Mouse (Mus musculus) heart, embryonic 15.5 days (tissue): ENCODE results near the gene Ak5. TPM values are rescaled to one million over a fixed set of nuclear protein-coding genes. Genes with fewer than 3 reads are reported as not detected.
"Not testable (repeated sequence)": the region's sequence is repeated elsewhere in the genome, so short reads cannot be mapped to it uniquely, and the experiment has no call there.

Experiments
- ATAC-seq: fragments of 200-750 bp; cut with Nextera tagmentation; replicated peaks from 2 replicates; pipeline ENCODE4 v1.8.0; 2017; ENCODE audit warnings: low read depth, moderate TSS enrichment; ENCODE audit not compliant: insufficient number of reproducible peaks, insufficient read depth, low FRiP score
- H3K27ac ChIP-seq: fragments of 300-500 bp; sonication (generic); 2 replicates; pipeline ENCODE4 v1.5.1; 2015; ENCODE audit warnings: mild to moderate bottlenecking, inconsistent platforms
- H3K27me3 ChIP-seq: fragments of 300-500 bp; sonication (generic); 2 replicates; pipeline ENCODE4 v1.6.1; 2015; ENCODE audit warnings: inconsistent platforms
- H3K36me3 ChIP-seq: fragments of 300-500 bp; sonication (generic); 2 replicates; pipeline ENCODE4 v1.6.1; 2015; ENCODE audit warnings: mild to moderate bottlenecking, inconsistent platforms
- H3K4me1 ChIP-seq: fragments of 300-500 bp; sonication (generic); replicated peaks from 2 replicates; pipeline ENCODE4 v1.6.1; 2015; ENCODE audit warnings: inconsistent platforms
- H3K4me2 ChIP-seq: fragments of 300-500 bp; sonication (generic); 2 replicates; pipeline ENCODE4 v1.6.1; 2015; ENCODE audit warnings: inconsistent platforms, mild to moderate bottlenecking, moderate library complexity
- H3K4me3 ChIP-seq: fragments of 300-500 bp; sonication (generic); 2 replicates; pipeline ENCODE4 v1.5.1; 2015; ENCODE audit warnings: mild to moderate bottlenecking, inconsistent platforms
- H3K9ac ChIP-seq: fragments of 300-500 bp; sonication (generic); 2 replicates; pipeline ENCODE4 v1.6.1; 2015; ENCODE audit warnings: mild to moderate bottlenecking, inconsistent platforms
- H3K9me3 ChIP-seq: fragments of 300-500 bp; sonication (generic); replicated peaks from 2 replicates; pipeline ENCODE4 v1.6.1; 2016; ENCODE audit warnings: inconsistent platforms
- WGBS: fragments of 180-500 bp; shearing (Covaris S2); methylation state at CpG from one replicate; pipeline ENCODE4 v1.1.7; 2015; ENCODE audit warnings: mixed read lengths; 5-methylcytosine and 5-hydroxymethylcytosine counted together
- polyA plus RNA-seq: library from polyadenylated mRNA; unstranded; fragments of >200 nt; fragmentation: Nextera tagmentation; extraction: Ambion mirVana; gene quantifications from 2 replicates; pipeline ENCODE4 v1.2.1, GENCODE M21; 2015

Ak5 gene
- polyA plus RNA-seq, 1 experiment from 2014 or later: 0.78 TPM

DNA sequence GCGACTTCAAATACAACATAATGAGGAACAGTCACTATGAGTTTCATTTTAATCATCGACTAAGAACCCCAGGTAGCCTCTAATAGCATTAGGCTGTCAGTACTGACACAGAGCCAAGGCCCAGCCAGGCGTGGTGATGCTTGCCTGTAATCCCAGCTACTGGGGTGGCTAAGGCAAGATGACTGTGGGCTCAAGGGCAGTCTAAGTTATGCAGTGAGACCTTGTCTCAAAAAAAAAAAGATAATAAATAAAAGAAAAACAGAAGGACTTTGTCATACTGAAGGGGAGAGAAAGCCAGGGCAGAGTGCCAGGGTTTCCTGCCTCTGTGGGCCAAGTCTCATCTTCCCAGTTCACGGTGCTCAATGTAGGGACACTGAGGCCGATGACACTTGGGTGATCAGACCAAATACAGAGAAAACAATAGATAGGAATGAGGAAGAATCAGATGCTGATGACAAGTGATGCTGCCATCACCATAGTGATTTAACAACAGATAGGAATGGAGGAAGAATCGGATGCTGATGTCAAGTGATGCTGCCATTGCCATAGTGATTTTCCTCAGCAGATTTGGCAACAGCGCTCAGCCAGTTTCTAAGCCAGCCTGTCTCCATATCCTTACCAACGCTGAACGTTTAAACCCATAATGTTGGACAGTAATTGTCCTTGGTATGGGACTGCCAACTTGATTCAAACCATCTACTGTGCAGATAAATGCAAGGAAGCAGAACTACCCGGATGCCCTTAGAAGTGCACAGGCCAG is 42.9 kb downstream of the Ak5 start:
- H3K27ac ChIP-seq: no peak overlapping the region
- no peak overlapping the region for H3K9ac ChIP-seq
- H3K9me3 ChIP-seq: no peaks in the 10 kb centered on the region
- ATAC-seq: no peak
- H3K4me3 ChIP-seq: no peak overlapping the region
- H3K27me3 ChIP-seq: no peaks in the 10 kb centered on the region
- 74% methylated on average over 10 of the region's 10 CpGs for WGBS
- no peaks in the 10 kb centered on the region for H3K4me1 ChIP-seq
- H3K36me3 ChIP-seq: no peaks in the 10 kb centered on the region
- H3K4me2 ChIP-seq: no peak overlapping the region

- Histone ChIP-seq H3K4me3 (no peak overlapping the region), H3K27ac (no peak overlapping the region), H3K36me3 (no peaks in the 10 kb centered on the region), H3K9ac (no peak overlapping the region), H3K9me3 (no peaks in the 10 kb centered on the region), H3K4me2 (no peak overlapping the region), H3K27me3 (no peaks in the 10 kb centered on the region), H3K4me1 (no peaks in the 10 kb centered on the region)
- ATAC-seq: no peak
- 67% methylated on average over 11 of the region's 11 CpGs for WGBS
Observed at GRCm38 (mm10) chr3:152620534-152620933, 47.6 kb downstream of the Ak5 start.

- no peaks in the 10 kb centered on the region for H3K27me3 ChIP-seq
- WGBS: 85% methylated on average over 11 of the region's 11 CpGs
- H3K4me3 ChIP-seq: no peak overlapping the region
- H3K4me2 ChIP-seq: no peak overlapping the region
- no peaks in the 10 kb centered on the region for H3K4me1 ChIP-seq
- no peaks in the 10 kb centered on the region for H3K36me3 ChIP-seq
- no peaks in the 10 kb centered on the region for H3K9me3 ChIP-seq
- no peak overlapping the region for H3K9ac ChIP-seq
- ATAC-seq: no peak
- no peak overlapping the region for H3K27ac ChIP-seq
Observed at GRCm38 (mm10) chr3:152620058-152620457, 48.1 kb downstream of the Ak5 start.

GRCm38 (mm10) chr3:152609076-152609475 is 59.1 kb downstream of the Ak5 start:
- H3K27ac ChIP-seq: no peak overlapping the region
- H3K36me3 ChIP-seq: no peaks in the 10 kb centered on the region
- no peak overlapping the region for H3K4me2 ChIP-seq
- H3K27me3 ChIP-seq: no peaks in the 10 kb centered on the region
- H3K4me1 ChIP-seq: no peaks in the 10 kb centered on the region
- H3K4me3 ChIP-seq: no peak overlapping the region
- no peaks in the 10 kb centered on the region for H3K9me3 ChIP-seq
- 77% methylated on average over 5 of the region's 5 CpGs for WGBS
- no peak for ATAC-seq
- no peak overlapping the region for H3K9ac ChIP-seq

DNA sequence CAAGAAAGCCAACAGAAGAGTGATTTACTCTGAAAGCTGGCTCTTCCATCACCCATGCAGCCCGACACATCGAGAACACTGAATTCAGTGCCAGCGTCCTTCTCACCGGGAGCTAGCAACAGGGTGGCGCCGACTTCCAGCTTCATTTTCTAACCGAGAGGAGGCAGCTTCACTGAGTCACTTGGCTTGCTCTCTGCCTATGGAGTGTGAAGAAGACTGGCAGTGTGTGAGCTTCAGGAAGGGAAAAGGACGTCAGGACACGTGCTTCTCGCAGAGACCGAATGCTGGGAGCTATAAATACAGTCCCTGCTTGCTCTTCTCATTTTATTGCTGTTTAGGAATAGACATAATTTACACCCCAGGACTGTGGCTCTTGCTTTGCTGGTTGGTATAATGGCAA is 62.3 kb downstream of the Ak5 start:
- Histone ChIP-seq H3K9me3 (no peaks in the 10 kb centered on the region), H3K9ac (no peak overlapping the region), H3K4me3 (no peak overlapping the region), H3K36me3 (no peaks in the 10 kb centered on the region), H3K27ac (no peak overlapping the region), H3K27me3 (no peaks in the 10 kb centered on the region), H3K4me2 (no peak overlapping the region), H3K4me1 (no peaks in the 10 kb centered on the region)
- no peak for ATAC-seq
- WGBS: 59% methylated on average over 11 of the region's 11 CpGs

DNA sequence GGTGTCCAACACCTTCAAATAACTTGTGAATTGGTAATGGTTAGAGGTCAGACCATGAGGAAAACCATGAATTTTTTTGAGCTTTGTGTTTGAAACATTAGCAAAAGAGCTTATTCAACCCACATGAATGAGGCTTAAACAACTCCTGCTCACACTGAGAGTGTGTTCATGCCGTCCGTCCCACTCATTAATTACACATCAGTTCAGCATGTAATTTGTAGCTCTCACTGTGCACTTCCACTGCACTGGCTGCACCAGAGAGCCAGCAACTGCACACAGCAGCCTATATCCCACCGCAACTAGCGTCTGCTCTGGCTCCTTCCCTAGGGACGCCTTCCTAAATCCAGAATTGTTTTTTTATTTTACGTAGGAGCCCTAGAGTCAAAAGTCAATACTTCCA is 68.5 kb downstream of the Ak5 start:
- H3K27ac ChIP-seq: no peak overlapping the region
- H3K36me3 ChIP-seq: no peaks in the 10 kb centered on the region
- no peak overlapping the region for H3K4me2 ChIP-seq
- H3K4me3 ChIP-seq: no peak overlapping the region
- H3K9ac ChIP-seq: no peak overlapping the region
- no peaks in the 10 kb centered on the region for H3K4me1 ChIP-seq
- H3K27me3 ChIP-seq: no peaks in the 10 kb centered on the region
- WGBS: 75% methylated on average over 6 of the region's 6 CpGs
- no peak for ATAC-seq
- H3K9me3 ChIP-seq: no peaks in the 10 kb centered on the region

DNA sequence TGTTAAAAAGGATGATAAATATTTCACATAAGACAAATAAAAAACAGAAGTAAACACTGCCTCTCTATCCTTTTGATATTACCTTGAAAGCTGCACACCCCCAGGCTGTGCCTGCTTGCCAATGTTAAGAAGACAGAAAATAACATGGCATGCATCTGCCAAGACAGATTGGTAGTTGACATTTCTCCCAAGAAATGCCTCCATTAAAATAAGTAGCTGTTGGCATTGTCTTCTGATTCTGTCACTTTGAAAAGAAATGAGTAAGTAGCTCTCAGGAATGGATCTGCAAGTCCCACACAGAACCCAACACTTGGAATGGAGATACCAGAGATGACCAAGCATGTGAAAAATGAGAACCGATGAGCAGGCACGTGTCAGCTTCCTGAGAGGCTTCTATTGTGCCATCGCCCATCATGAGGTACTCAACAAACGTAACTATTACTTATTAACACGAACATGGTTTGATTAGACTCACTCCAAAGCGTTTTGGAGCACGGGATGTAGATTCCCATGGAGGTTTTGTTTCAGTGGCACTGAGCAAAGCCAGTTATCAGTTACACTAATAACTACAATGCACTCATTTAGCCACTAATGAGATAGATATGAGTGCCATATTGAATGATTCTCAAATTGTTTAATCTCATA is 71.6 kb downstream of the Ak5 start:
- Histone ChIP-seq H3K27me3 (no peaks in the 10 kb centered on the region), H3K4me3 (no peak overlapping the region), H3K36me3 (no peaks in the 10 kb centered on the region), H3K27ac (no peak overlapping the region), H3K9ac (no peak overlapping the region), H3K9me3 (no peaks in the 10 kb centered on the region), H3K4me1 (no peaks in the 10 kb centered on the region), H3K4me2 (no peak overlapping the region)
- 82% methylated on average over 7 of the region's 7 CpGs for WGBS
- no peak for ATAC-seq

GRCm38 (mm10) chr3:152592767-152593425 is 75.3 kb downstream of the Ak5 start:
- Histone ChIP-seq H3K36me3 (no peaks in the 10 kb centered on the region), H3K27ac (no peak overlapping the region), H3K4me3 (no peak overlapping the region), H3K9me3 (no peaks in the 10 kb centered on the region), H3K27me3 (no peaks in the 10 kb centered on the region), H3K4me1 (0 out of 2 replicates have a peak, but pooled peaks cover 2% of the 10 kb centered on the region), H3K9ac (no peak overlapping the region), H3K4me2 (no peak overlapping the region)
- 54% methylated on average over 8 of the region's 8 CpGs for WGBS
- ATAC-seq: no peak

DNA sequence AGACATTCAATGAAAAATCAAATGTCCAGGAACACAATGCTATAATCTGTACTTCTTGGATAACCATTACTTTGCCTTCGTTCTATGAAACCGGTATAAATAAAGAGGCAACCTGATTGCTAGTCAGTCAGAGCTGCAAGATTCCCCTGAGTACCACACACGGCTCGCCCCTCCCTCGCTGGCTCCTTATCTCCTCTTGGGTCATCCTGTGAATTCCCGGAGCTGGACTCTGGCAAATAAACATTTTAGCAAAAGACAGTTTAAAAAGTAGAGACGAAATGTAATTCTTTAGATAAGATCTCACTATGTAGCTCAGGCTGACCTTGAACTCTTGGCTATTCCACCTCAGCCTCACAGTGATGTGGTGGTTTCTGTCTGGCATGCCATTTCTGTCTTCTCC is 77.7 kb downstream of the Ak5 start:
- 31% methylated on average over 7 of the region's 7 CpGs for WGBS
- Histone ChIP-seq H3K27me3 (no peaks in the 10 kb centered on the region), H3K4me3 (no peak overlapping the region), H3K36me3 (no peaks in the 10 kb centered on the region), H3K4me2 (no peak overlapping the region), H3K27ac (no peak overlapping the region), H3K9ac (no peak overlapping the region), H3K4me1 (0 out of 2 replicates have a peak, but pooled peaks cover 2% of the 10 kb centered on the region), H3K9me3 (no peaks in the 10 kb centered on the region)
- ATAC-seq: no peak

- WGBS: 80% methylated on average over 3 of the region's 3 CpGs
- not testable (repeated sequence) for H3K9ac ChIP-seq, H3K4me2 ChIP-seq, H3K27me3 ChIP-seq, H3K4me1 ChIP-seq, ATAC-seq, H3K36me3 ChIP-seq, H3K9me3 ChIP-seq, H3K4me3 ChIP-seq, H3K27ac ChIP-seq
Observed at GRCm38 (mm10) chr3:152589101-152589500, 79.1 kb downstream of the Ak5 start.

DNA sequence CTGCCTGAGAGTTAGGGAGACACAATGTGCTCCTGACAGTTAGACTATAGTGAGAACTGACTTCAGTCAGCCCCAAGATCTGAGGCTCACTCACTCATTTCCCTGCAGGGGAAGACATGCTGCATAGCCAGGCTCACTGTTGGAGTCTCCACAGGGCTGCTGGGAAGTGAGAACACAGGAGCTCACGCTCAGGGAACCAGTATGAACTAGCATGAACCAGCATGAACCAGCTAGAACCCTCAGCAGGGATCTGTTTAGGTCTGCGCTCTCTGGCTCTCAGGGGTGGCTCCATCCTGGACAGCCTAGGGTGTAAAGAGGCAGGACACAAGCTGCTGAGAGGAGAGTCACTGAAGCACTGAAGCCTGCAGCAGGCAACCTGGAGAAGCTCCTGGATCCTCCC is 81.2 kb downstream of the Ak5 start:
- Histone ChIP-seq H3K4me2 (no peak overlapping the region), H3K9me3 (no peaks in the 10 kb centered on the region), H3K9ac (no peak overlapping the region), H3K27ac (no peak overlapping the region), H3K36me3 (no peaks in the 10 kb centered on the region), H3K4me3 (no peak overlapping the region), H3K27me3 (no peaks in the 10 kb centered on the region), H3K4me1 (0 out of 2 replicates have a peak, but pooled peaks cover 2% of the 10 kb centered on the region)
- 70% methylated on average over 2 of the region's 2 CpGs for WGBS
- ATAC-seq: no peak
